Mouse (Mus musculus): ENCODE measurements around the gene Qrfp. TPM values are rescaled to one million over a fixed set of nuclear protein-coding genes. Genes with fewer than 3 reads are reported as not detected.

Gene Qrfp
- 1 to 10 TPM in 1 of 3 experiments, under 1 TPM in 2; 0.60 to 1.1 (median 0.79) TPM for polyA plus RNA-seq (2017; shearing (Covaris generic))

DNA sequence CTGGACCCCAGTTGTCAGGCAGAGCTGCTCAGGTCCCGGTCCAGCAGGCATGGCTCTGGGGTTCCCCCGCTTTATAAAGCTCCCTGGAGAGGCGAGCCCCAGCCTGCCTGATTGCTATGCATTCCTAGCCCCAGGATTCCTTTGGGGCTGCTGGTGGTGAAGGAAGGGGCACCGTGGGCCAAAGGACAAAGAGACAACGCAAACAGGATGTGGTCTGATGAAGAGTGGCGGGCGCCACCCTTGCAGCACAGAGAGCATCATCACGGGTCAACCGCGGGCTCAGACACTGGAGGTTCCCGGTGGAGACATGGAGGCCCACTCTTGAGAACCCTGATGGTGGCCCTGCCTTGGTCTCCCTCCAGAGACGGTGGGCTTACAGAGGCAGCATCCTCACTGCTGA, at the start of gene Qrfp:
Gene Qrfp, minus strand, starts transcription at position 137 of the 400 bp plus-strand sequence.
- peak; percentile 46 for ATAC-seq

DNA sequence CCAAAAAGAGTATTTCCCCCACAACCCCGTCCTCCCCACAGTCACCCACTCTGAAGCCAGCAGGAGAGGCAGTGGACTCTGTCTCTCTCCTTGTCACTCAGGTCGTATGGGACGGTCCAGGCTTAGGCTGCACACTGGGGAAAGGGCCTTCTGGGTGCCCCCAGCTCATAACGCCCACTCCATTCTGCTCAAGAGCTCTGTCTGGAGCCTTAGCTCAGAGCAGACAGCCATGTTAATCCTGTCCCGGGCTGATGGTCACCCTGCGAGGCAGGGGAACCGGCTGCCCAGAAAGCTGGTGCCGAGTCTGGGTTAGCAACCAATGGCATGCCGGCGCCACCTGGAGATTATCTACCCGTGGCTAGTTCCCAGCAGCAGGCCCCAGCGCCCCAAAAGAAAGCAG, 48.1 kb upstream of the Qrfp start:
- ATAC-seq, result no peak

DNA sequence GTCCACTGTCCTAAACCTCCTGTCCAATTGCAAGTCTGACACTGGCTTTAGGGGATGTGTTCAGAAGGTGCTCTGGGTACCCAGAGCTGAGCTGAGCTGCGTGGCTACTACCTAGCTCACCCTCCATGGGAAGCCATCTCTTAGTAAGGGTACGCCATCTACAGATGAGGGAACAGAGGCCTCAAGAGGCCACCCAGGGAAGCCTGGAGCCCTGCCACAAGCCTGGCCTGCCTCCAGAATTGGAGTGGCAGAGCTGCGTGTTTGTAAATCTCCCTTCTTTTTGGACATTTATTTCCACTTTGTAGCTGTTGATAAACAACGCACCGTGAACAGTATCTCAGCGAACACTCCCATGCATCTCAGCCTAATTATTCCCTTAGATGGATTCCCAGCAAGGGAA, 46.8 kb upstream of the Qrfp start:
- ATAC-seq, result no peak

DNA sequence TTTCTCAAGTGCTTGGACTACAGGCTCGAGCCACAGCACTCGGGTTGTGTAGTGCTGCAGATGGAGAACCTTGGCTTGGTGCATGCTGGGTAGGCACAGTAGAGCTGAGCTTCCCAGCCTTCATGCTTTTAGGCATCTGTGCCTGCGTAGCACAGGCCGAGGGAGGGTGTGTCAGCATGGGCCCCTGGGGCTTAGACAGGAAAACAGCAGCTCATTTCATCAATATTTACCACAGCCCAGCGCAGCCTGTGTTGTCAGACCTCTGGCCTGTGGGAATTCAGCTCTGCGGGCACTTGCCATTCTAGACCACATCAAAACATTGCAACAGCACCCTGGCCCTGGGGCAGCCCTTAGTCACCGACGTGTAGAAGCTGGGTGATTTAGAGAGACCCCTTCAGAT, 45.6 kb upstream of the Qrfp start:
- ATAC-seq, result no peak

DNA sequence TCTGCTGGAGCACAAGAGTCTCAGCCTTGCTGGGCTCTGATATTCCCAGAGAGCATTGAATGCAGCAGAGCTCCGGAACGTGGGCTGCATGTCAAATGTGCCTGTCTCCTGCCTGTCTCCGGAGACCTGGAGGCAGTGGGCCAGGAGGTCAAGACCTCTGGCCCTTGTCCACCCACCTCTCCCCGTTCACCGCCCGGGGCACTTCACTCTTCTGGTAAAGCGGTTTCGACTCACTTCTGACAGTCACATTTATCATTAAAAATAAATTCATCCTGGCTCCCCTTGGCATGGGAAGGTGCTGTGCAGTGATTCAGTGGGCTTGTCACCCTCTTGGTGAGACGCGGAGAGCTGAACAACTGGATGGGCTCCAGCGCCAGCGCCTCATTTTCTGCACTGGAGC, 39.8 kb upstream of the Qrfp start:
- ATAC-seq, result no peak

DNA sequence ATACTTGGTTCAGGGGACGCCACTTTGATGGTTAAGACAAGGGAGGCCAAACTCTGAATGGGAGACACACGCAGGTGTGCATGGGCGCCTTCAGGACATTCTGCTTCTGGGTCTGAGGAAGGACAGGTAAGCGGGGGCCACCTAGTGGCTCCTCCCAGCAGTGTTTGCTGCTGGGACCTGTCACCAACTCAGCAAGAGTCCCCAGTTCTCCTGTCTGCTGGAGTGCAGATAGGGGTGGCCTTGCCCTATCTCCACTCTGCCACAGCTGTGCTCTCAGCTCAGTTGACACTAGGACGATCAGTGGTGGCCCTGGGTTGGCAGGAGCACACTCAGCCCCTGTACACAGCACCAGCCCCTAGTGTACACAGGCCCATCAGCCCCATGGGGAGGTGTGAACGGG, 37.5 kb upstream of the Qrfp start:
- ATAC-seq, result peak; percentile 42

DNA sequence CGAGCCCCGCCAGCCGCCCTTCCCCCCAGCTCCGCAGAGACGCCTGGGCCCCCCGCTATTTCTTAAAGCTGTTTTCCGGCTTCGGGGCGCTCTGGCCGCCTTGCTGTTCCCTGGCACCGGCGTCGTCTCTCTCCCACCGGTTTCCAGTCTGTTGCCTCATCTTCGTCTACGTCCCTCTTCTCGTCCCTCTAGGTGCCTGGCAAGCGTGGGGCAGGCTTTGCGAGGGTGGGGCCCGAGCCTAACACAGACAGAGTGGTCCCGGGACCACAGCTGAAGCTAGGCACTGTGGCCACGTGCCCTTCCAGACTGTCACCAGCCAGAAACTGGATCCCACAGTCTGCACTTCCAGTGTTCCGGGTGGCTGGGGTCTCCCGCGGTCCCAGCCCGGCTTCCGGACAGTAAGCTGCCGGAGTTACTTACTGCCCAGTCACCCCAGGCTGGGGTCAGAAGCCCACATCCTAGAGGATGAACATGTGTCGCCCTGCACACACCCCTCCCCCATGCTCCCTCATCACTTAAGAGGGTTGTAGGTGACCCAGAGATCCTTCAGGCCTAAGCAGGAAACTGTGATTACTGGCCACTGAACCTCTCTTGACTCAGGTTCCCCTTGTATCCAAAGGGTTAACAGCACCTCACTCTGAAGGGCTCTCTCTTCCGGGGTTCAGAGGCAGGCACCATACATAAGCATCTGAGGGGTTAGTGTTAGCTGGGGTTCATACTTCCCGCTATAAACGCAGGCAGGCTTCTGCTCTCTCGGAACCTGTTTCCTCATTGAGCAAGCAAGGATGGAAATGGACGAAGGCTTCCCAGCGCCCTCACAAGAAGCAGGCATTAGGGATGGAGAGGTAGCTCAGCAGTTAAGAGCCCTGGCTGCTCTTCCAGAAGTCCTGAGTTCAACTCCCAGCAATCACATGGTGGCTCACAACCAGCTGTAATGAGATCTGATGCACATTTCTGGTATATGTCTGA, 36.6 kb upstream of the Qrfp start:
- no peak for ATAC-seq

DNA sequence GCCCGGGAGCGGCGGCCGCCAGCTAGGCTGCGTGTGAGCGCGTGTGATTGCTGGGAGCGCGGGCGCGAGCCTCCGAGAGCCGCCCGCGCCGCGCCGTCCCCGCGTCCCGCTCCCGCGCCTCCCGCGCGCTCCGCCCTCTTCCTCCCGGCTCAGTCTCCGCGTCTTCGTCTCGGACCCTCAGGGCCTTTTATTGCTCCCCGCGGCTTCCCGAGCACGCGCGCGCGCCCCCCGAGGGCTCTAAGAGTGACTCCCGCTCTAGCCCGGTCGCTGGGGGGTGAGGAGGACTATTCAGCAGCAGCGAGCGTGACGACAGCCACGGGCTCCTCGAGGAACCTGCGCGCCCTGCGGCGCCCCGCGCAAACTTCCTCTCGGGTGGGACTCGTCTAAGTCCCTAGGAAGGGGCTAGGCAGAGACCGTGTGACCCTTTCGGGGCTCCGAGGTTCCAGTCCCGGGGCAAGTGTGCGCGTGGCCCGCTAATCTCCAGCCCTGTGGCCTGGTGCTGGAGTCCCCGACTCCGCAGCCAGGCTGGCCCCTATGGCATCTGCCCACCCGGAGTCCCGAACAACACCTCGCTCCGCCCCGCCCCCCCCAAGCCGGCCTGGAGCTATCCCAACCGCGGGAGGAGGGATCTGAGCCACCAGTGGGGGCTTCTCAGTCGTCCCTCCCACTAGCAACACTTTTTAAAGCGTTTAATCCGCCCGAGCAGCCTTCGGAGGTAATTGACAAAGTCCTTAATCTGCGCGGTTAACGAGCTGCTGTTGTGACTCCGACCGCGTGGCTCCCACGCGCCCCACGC, 35.7 kb upstream of the Qrfp start, which contains the start of gene Fibcd1:
Gene Fibcd1, minus strand, starts transcription at position 110 of the 796 bp plus-strand sequence.
- peak; percentile 32 for ATAC-seq

DNA sequence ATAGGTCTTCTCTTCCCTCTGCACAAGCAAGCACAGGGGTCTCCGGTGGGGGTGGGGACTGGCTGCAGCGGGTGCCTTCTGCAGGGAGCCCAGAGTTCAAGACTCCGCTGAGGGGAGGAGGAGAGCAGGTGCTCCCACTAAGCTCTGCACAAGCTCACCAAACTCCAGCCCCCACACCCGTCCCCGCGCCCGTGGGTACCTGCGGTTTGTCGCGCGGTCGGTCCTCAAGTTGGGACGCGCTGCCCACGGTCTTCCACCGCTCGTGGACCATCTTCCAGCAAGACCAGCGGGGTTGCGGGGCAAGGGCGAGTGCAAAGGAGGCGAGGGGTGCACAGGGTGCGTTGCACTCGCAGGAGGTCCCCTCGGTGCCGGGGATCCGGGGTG, 35.1 kb upstream of the Qrfp start:
- no peak for ATAC-seq

DNA sequence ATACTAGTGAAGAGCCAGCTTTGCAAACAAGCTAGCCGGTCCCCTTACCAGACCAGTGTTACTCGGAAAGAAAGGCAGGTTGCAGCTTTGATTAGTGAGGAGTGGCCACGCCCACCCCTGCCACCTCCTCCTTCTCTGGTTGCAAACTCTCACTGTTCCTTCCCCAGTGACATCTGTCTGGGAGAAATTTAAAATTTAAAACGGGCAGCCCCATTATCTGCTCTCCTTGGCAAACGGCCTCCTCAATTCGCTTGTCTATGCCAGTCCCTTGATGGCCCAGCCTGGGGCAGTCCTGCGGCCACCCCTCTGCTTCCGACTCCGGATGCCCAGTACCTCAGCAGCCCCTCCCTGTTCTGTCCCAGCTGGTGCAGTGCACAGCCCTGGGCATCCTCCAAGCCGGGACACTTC, 34.4 kb upstream of the Qrfp start:
- no peak for ATAC-seq

DNA sequence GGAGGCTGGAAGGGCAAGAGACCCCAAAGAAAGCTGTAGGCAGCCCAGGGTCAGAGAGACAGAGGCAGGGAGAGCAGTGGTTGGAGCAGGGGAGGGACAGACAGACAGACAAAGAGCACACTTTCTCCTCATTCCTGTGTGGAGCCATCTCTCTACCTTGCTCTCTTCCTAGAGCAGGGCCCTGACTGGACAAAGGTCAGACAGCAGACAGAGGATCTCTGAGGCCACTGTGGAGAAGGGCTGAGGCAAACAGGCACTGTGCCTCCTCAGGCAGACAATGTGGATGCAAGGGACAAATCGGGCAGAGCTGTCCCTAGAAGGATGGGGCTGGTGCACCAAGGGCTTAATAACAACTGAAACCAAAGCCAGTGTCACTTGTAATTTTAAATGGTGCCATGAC, 28.5 kb upstream of the Qrfp start:
- no peak for ATAC-seq

DNA sequence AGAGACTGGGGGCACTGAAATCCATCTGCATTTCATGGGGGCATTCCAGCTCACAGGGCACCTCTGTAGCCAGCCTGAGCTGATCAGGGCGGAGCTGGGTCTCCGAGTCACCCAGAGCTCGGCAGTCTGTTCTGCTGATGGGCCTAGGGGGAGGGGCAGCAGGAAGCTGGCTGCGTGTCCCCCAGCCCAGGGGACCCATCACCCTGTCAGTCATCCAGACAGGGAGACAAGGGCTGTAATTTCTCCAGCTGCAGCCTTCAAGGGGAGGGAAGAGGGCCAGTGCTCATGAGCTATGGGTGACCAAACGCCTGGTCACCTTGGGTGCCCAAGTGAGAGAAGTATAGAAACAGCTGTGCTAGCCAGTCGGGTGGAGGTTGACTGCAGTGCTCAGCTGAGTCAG, 26.6 kb upstream of the Qrfp start:
- ATAC-seq, result no peak

DNA sequence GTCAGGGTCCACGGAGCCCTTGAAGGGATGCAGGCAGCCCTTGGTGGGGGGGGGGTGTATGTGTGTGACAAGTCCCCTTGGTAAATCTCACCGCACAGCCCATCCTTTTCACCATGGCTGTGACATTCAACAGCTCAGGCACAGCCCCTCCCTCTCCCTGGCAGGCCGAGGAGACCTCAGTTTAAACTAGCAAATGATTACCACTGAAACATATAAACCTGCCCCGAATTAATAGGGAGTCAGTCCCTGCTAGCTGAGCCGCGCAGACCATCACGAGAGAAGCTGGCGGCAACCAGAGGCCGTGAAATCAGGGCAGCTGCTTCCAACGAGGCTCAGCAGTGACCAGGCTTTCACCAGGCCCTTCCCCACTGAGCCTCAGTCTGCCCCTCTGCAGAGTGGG, 25.7 kb upstream of the Qrfp start:
- ATAC-seq, result no peak

DNA sequence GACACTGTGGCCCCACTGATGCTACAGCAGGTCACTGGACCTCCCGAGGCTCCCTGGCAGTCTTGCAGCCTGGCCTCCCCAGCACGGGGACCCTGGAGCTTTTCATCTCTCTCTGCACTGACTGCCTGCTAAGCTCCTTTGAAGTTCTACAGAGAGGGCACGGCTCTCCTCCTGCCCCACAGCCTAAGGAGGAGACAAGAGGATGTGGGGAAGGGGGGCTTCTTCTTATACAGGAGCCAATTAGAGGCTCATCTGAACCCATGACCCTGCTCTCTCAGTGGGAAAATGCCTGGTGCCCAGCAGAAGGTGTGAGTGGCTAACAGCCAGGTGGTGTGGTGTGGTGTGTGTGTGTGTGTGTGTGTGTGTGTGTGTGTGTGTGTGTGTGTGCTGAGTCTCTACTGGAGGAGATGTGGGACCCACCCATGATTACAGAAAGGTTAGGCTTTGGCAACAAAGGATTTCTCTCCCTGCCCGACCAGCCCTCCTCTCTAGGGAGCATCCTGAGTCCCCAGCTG, 18.0 kb upstream of the Qrfp start:
- no peak for ATAC-seq

DNA sequence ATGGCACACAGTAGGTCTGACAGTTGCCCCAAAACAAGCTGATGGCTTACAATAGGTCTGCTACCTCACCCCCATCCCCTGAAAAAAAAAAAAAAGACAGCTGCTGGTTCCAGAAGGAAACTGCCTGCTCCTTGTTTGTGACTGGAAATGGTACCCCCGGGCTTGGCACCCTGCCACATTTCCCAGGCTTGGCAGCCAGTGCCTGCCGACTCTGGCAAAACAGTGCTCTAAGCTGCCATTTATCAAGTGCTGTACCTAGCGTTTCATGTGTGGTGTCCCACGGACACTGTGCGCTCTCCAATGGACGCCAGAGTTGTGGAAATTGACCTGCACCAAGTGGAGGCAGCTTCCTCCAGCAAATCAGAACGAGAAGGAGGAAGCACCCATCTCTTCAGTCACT, 17.5 kb upstream of the Qrfp start:
- ATAC-seq, result no peak

DNA sequence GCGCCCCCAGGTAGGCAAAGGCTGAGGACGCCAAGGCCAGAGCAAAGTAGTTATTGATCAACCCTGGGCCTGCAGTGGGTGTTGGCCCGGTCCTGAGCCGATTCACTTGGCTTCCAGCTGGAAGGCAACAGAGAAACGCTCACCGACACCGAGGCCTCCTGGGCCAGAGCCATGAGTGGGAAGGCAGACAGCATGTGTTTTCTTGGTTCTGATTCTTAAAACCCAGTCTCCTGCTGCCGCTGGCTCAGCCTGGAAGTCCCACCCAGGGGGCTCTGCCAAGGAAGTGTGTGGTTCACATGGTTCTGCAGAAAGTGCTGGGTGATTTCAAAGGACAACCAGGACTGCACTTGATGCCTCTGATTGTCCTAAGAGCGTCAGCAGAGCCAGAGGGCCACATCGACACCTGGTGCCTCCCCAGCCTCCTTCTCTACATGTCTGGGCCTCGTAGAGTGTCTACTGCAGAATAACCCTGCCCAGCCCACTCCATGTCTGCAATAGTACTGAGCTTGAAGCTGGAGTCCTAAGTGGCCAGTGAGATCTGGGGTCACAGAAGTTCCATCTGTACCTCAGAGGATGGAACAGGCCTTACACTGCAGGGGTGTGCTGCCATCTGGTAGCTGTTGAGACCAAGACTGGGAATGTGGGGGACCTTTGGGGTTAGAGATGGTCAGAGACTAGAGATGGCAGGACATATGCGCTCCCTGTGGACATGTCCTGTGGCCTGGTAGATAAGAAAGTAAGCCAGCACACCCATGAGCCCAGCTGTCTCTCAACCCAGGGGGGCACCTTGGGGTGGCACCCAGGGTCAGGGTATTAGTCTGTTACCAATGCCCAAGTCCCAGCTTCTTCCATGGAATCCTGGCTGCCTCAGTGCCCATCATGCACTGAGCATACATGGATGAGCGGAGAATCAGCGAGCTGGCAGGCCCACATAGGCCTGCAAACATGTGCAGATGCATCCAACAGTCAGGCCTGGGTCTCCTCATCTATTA, 16.0 kb upstream of the Qrfp start:
- ATAC-seq, result no peak

DNA sequence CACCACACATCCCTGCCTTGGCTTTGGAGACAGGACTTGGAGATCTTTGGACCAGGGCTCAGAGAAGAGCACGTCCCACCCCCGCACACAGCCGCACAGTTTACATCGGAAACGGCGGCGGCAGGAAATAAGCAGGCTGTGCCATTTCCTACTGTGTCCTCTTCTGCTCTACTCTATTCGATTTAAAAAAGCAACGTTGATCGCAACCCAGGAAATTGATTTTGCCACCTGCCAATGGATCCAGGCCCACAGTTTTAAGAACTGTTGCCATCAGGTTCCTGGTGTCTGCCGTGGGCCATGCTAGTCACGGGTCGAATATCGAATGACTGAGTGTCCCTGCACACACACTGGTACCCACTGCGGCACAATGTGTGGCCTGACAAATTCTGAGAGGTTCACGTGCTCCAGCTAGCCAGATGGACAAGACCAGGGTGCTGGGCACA, 15.1 kb upstream of the Qrfp start:
- peak; percentile 76 for ATAC-seq

DNA sequence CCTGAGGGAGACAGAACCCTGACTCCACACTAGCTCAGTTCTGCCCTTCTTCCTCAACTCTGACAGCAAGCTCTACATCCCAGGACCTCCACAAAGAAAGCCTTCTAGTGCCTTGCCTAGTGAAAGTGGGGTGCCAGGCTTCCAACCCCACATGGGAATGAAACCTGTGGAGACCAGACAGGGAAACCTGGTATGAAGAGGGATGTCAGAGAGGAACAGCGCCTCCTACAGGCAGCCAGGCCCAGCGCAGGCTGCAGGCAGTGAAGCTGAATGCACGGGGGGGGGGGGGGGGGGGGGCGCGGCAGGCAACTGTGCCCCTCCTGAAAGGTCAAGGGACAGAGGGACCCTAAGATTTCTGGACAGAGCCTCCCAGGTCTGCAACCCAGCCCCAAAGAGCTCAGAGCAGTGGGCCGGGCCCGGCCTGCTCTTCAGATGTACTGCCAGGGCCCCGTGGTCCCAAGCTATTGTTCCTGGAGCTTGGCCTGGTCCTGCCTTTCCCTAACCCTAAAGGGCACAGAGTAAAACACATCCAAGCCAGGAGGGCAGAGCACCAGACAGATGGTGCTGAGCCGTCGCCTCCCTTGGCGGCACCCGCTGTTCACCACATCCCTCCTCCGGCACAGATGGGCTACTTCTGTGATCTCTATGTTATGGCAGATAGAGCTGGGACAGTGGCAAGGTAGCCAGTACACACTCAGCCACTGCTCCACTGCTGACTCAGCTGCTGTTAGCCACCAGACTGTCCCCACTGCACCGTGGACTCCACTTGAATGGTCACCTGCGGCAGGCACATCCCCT, 13.8 kb upstream of the Qrfp start:
- no peak for ATAC-seq

DNA sequence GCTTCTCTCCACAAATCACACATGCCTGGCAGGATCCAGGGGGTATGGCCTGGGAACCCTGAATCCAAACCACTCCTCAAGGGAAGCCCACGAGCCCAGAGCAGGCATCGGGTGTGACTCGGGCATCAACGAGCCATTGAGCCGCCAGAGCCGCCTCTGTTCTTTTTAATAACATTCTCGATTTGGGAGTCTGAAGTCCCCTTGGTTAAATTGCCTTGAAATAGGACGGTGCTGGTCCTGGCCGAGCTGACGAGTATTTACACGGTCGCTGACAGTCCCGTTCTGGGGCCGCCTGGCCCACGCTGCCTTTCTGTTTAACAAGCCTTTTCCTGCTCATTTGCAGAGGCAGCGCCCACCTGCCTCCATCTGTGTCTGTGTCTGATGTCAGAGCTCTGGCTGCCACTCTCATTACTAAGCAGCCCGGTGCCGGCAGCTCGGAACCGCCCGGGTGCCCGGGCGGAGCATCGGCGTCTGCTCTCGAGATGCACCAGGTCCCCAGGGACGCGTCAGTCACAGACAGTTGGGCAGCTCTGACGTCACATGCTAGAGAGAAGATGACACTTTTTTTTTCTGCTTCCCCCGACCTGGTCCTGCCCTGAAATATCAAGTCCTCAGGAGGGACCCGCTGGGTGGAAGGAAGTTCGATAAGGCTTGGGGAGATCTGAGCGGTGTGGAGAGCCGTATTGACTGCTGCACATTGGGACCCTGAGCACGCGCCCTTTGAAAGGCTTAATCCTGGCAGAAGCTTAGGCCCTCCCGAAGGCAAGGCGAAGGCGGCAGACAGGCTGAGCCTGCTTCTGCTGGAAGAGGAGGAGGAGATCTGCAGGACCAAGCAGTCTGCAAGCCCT, 12.4 kb upstream of the Qrfp start:
- peak; percentile 68 for ATAC-seq

DNA sequence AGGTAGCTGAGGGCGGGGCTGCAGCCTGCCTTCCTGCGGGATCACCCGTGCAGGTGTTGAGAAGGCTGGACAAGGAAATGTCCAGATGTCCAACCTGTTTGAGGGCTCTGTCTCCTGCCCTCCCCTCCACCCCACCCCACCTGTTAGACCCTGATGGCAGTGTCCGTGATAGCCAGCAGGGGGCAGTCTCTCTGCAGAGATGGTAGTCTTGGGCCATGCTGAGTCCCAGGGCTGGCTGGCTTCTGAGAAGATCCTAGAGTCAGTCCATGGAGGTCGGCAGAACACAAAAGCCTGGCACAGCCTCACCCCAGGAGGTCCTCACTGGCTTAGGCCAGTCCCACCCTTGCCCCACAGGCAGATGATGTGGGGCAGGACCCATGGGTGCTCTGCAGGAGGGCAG, 5.0 kb upstream of the Qrfp start:
- peak; percentile 46 for ATAC-seq
